Mouse (Mus musculus): ENCODE data around the gene AI464131. TPM values are rescaled to one million over a fixed set of nuclear protein-coding genes. Genes with fewer than 3 reads are reported as not detected.

Gene AI464131
- total RNA-seq, 1 experiment from 2014 or later: 0.09 TPM

- no peak; the same call in 1 of the 2 replicates for ATAC-seq (replicated peaks; ENCODE audit: low read depth, poor library complexity, severe bottlenecking)
These were observed 3.3 kb upstream of the AI464131 start for GRCm38 (mm10) chr4:41506156-41506555.

GRCm38 (mm10) chr4:41505131-41505551, 2.3 kb upstream of the AI464131 start:
- ATAC-seq (replicated peaks; ENCODE audit: low read depth, poor library complexity, severe bottlenecking): no peak

DNA sequence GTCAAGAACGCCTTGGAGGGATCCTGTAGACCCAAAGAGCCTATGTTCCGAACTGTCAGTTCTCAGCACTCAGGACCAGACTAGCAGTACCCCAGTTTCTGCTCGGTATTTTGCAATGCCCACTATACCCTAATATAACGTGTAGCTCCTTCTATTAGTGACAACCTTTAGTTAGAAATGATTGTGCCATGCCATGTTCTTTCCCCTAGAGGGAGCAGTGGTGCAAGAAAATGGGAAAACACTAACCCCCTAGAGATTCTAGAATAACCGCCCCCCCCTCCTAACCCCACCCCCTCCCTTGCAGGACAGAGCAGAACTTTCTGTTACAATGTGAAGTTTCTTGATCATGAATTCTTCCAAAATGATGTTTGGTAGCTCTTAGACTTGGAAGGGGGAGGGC, 1.4 kb upstream of the AI464131 start:
- no peak for ATAC-seq (replicated peaks; ENCODE audit: low read depth, poor library complexity, severe bottlenecking)

- ATAC-seq (replicated peaks; ENCODE audit: low read depth, poor library complexity, severe bottlenecking): peak; percentile 1; the same call in 1 of the 2 replicates
These were observed 520 bp downstream of the AI464131 start for GRCm38 (mm10) chr4:41502171-41502940.

GRCm38 (mm10) chr4:41500787-41501186, 2.1 kb downstream of the AI464131 start:
- ATAC-seq (replicated peaks; ENCODE audit: low read depth, poor library complexity, severe bottlenecking): no peak

GRCm38 (mm10) chr4:41499619-41500018, 3.3 kb downstream of the AI464131 start:
- no peak for ATAC-seq (replicated peaks; ENCODE audit: low read depth, poor library complexity, severe bottlenecking)

GRCm38 (mm10) chr4:41498921-41499391, 3.9 kb downstream of the AI464131 start:
- 0 out of 2 replicates have a peak, but pooled peaks have one; percentile 11 for ATAC-seq (replicated peaks; ENCODE audit: low read depth, poor library complexity, severe bottlenecking)

GRCm38 (mm10) chr4:41497995-41498845, 4.7 kb downstream of the AI464131 start:
- no peak for ATAC-seq (replicated peaks; ENCODE audit: low read depth, poor library complexity, severe bottlenecking)

- peak; percentile 61 for ATAC-seq (replicated peaks; ENCODE audit: low read depth, poor library complexity, severe bottlenecking)
These were observed 5.3 kb downstream of the AI464131 start for GRCm38 (mm10) chr4:41497579-41497978.

DNA sequence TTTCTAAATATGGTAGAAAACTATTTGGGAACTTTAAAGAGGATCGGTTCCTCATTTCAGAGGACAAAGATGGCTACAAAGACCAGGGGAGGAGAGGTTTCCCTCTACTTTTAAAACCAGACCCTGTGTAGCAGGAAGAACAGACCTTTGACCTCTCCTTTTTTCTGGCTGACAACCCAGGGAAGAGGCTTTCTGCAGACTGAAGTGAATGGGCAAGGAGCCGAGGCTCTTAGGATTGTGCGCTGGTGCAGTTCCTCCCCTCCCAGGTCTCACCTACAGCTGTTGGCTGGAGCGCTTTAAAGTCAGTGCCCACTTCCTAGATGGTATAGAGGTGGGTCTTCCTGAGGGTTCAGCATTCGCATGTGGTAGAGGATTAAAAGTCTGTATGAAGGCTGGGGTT, 5.8 kb downstream of the AI464131 start:
- no peak for ATAC-seq (replicated peaks; ENCODE audit: low read depth, poor library complexity, severe bottlenecking)

GRCm38 (mm10) chr4:41495850-41496249, 7.0 kb downstream of the AI464131 start:
- ATAC-seq (replicated peaks; ENCODE audit: low read depth, poor library complexity, severe bottlenecking): no peak

DNA sequence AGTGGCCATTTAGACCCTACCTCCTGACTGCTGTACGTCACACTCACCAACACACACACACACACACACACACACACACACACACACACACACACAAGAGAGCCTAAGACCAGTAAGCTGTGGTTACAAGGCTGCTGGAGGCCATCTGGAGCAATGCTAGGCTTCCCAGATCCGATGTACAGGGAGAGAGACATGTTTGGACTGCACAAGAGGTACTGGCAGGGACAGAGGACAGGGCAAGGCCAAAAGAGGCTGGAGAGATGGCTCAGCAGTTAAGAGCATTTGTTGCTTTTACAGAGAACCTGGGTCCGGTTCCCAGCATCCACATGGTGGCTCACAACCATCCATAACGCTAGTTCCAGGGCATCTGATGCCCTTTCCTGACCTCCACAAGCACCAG, 7.8 kb downstream of the AI464131 start:
- no peak for ATAC-seq (replicated peaks; ENCODE audit: low read depth, poor library complexity, severe bottlenecking)

- ATAC-seq (replicated peaks; ENCODE audit: low read depth, poor library complexity, severe bottlenecking): no peak
These were observed 8.5 kb downstream of the AI464131 start for GRCm38 (mm10) chr4:41494378-41494777.

- ATAC-seq (replicated peaks; ENCODE audit: low read depth, poor library complexity, severe bottlenecking): no peak
These were observed 9.3 kb downstream of the AI464131 start for GRCm38 (mm10) chr4:41493464-41494116.

- ATAC-seq (replicated peaks; ENCODE audit: low read depth, poor library complexity, severe bottlenecking): no peak
These were observed 9.9 kb downstream of the AI464131 start for GRCm38 (mm10) chr4:41492951-41493350.

GRCm38 (mm10) chr4:41481601-41482017, 21.3 kb downstream of the AI464131 start:
- ATAC-seq (replicated peaks; ENCODE audit: low read depth, poor library complexity, severe bottlenecking): no peak

DNA sequence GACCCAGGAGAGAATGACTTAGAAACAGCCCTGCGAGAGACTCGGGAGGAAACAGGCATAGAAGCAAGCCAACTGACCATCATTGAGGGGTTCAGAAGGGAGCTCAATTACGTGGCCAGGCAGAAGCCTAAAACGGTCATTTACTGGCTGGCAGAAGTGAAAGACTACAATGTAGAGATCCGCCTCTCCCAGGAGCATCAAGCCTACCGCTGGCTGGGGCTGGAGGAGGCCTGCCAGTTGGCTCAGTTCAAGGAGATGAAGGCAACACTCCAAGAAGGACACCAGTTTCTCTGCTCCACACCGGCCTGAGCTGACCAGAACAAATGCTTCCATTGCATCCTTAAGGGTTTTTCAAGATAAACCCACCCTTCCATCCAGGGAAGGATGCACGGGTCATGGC, 22.6 kb downstream of the AI464131 start:
- no peak for ATAC-seq (replicated peaks; ENCODE audit: low read depth, poor library complexity, severe bottlenecking)

GRCm38 (mm10) chr4:41479456-41479804, 23.4 kb downstream of the AI464131 start:
- ATAC-seq (replicated peaks; ENCODE audit: low read depth, poor library complexity, severe bottlenecking): no peak

GRCm38 (mm10) chr4:41478751-41479455, 24.0 kb downstream of the AI464131 start:
- no peak for ATAC-seq (replicated peaks; ENCODE audit: low read depth, poor library complexity, severe bottlenecking)

GRCm38 (mm10) chr4:41477648-41478160, 25.2 kb downstream of the AI464131 start:
- ATAC-seq (replicated peaks; ENCODE audit: low read depth, poor library complexity, severe bottlenecking): no peak
